Mouse (Mus musculus): Measurements from ENCODE around the gene Tssk3. TPM values are rescaled to one million over a fixed set of nuclear protein-coding genes. Genes with fewer than 3 reads are reported as not detected.

Tssk3 gene
- polyA plus RNA-seq, 1 experiment from 2014 or later, result 0.14 TPM

GRCm38 (mm10) chr4:129502901-129503444, 12.2 kb upstream of the Tssk3 start:
- TF ChIP-seq CTCF (IDR thresholded peaks at IDR 0.05; ENCODE audit: low read depth) (no peak), EP300 (IDR thresholded peaks at IDR 0.05; ENCODE audit: low read depth) (no peak)
- no peak for DNase-seq
- H3K9me3 ChIP-seq (ENCODE audit: low read length), result no peaks in the 10 kb centered on the region
- peaks cover 28% of the 10 kb centered on the region for H3K4me1 ChIP-seq (ENCODE audit: insufficient read depth)
- ATAC-seq, result no peak
- no peak overlapping the region for H3K4me2 ChIP-seq (ENCODE audit: low read depth, low read length)
- no peaks in the 10 kb centered on the region for H3K27me3 ChIP-seq (ENCODE audit: insufficient read depth, low read length)
- no peak overlapping the region for H3K4me3 ChIP-seq (ENCODE audit: low read depth, low read length)
- no peaks in the 10 kb centered on the region for H3K36me3 ChIP-seq (replicated peaks; ENCODE audit: insufficient read depth, low read length)
- WGBS (ENCODE audit: insufficient replicate concordance), result 43% methylated on average over 11 of the region's 11 CpGs
- H3K27ac ChIP-seq (ENCODE audit: low read depth), result 0 out of 2 replicates have a peak overlapping the region, but pooled peaks have one; percentile 16
- no peak overlapping the region for H3K9ac ChIP-seq (replicated peaks)

GRCm38 (mm10) chr4:129502327-129502888, 11.6 kb upstream of the Tssk3 start:
- H3K36me3 ChIP-seq (replicated peaks; ENCODE audit: insufficient read depth, low read length), result no peaks in the 10 kb centered on the region
- no peak for TF ChIP-seq EP300 (IDR thresholded peaks at IDR 0.05; ENCODE audit: low read depth)
- no peak for TF ChIP-seq CTCF (IDR thresholded peaks at IDR 0.05; ENCODE audit: low read depth)
- peaks cover 28% of the 10 kb centered on the region for H3K4me1 ChIP-seq (ENCODE audit: insufficient read depth)
- H3K27ac ChIP-seq (ENCODE audit: low read depth), result 0 out of 2 replicates have a peak overlapping the region, but pooled peaks have one; percentile 16
- H3K9ac ChIP-seq (replicated peaks), result no peak overlapping the region
- H3K4me2 ChIP-seq (ENCODE audit: low read depth, low read length), result no peak overlapping the region
- no peak for ATAC-seq
- no peak for DNase-seq
- no peak overlapping the region for H3K4me3 ChIP-seq (ENCODE audit: low read depth, low read length)
- no peaks in the 10 kb centered on the region for H3K27me3 ChIP-seq (ENCODE audit: insufficient read depth, low read length)
- no peaks in the 10 kb centered on the region for H3K9me3 ChIP-seq (ENCODE audit: low read length)
- 40% methylated on average over 9 of the region's 9 CpGs for WGBS (ENCODE audit: insufficient replicate concordance)

- TF ChIP-seq EP300 (IDR thresholded peaks at IDR 0.05; ENCODE audit: low read depth) (no peak), CTCF (IDR thresholded peaks at IDR 0.05; ENCODE audit: low read depth) (no peak)
- peak overlapping the region; percentile 70 for H3K27ac ChIP-seq (ENCODE audit: low read depth)
- peak overlapping the region; percentile 84 for H3K4me2 ChIP-seq (ENCODE audit: low read depth, low read length)
- H3K36me3 ChIP-seq (replicated peaks; ENCODE audit: insufficient read depth, low read length), result no peaks in the 10 kb centered on the region
- peak overlapping the region; percentile 44 for H3K9ac ChIP-seq (replicated peaks)
- no peaks in the 10 kb centered on the region for H3K27me3 ChIP-seq (ENCODE audit: insufficient read depth, low read length)
- ATAC-seq, result peak; percentile 78
- peak; percentile 90 for DNase-seq
- H3K9me3 ChIP-seq (ENCODE audit: low read length), result no peaks in the 10 kb centered on the region
- 3% methylated on average over 46 of the region's 49 CpGs for WGBS (ENCODE audit: insufficient replicate concordance)
- H3K4me3 ChIP-seq (ENCODE audit: low read depth, low read length), result peak overlapping the region; percentile 54
- peaks cover 32% of the 10 kb centered on the region for H3K4me1 ChIP-seq (ENCODE audit: insufficient read depth)
These were observed 10.1 kb upstream of the Tssk3 start for GRCm38 (mm10) chr4:129500607-129501566.

- TF ChIP-seq CTCF (IDR thresholded peaks at IDR 0.05; ENCODE audit: low read depth) (no peak), EP300 (IDR thresholded peaks at IDR 0.05; ENCODE audit: low read depth) (no peak)
- H3K4me1 ChIP-seq (ENCODE audit: insufficient read depth), result peaks cover 32% of the 10 kb centered on the region
- WGBS (ENCODE audit: insufficient replicate concordance), result 69% methylated on average over 8 of the region's 8 CpGs
- peak overlapping the region; percentile 54; the same call in 1 of the 2 replicates for H3K4me3 ChIP-seq (ENCODE audit: low read depth, low read length)
- DNase-seq (no peak), ATAC-seq (no peak)
- peak overlapping the region; percentile 84 for H3K4me2 ChIP-seq (ENCODE audit: low read depth, low read length)
- H3K9ac ChIP-seq (replicated peaks), result no peak overlapping the region
- no peaks in the 10 kb centered on the region for H3K27me3 ChIP-seq (ENCODE audit: insufficient read depth, low read length)
- H3K9me3 ChIP-seq (ENCODE audit: low read length), result no peaks in the 10 kb centered on the region
- peak overlapping the region; percentile 70 for H3K27ac ChIP-seq (ENCODE audit: low read depth)
- H3K36me3 ChIP-seq (replicated peaks; ENCODE audit: insufficient read depth, low read length), result no peaks in the 10 kb centered on the region
These were observed 9.2 kb upstream of the Tssk3 start for GRCm38 (mm10) chr4:129500017-129500416.

- no peaks in the 10 kb centered on the region for H3K27me3 ChIP-seq (ENCODE audit: insufficient read depth, low read length)
- no peaks in the 10 kb centered on the region for H3K36me3 ChIP-seq (replicated peaks; ENCODE audit: insufficient read depth, low read length)
- TF ChIP-seq EP300 (IDR thresholded peaks at IDR 0.05; ENCODE audit: low read depth) (no peak; the same call in 1 of the 2 replicates), CTCF (IDR thresholded peaks at IDR 0.05; ENCODE audit: low read depth) (no peak)
- no peaks in the 10 kb centered on the region for H3K9me3 ChIP-seq (ENCODE audit: low read length)
- no peak overlapping the region for H3K9ac ChIP-seq (replicated peaks)
- DNase-seq (no peak), ATAC-seq (no peak)
- peak overlapping the region; percentile 70 for H3K27ac ChIP-seq (ENCODE audit: low read depth)
- no peak overlapping the region for H3K4me2 ChIP-seq (ENCODE audit: low read depth, low read length)
- peaks cover 26% of the 10 kb centered on the region for H3K4me1 ChIP-seq (ENCODE audit: insufficient read depth)
- 59% methylated on average over 3 of the region's 3 CpGs for WGBS (ENCODE audit: insufficient replicate concordance)
- H3K4me3 ChIP-seq (ENCODE audit: low read depth, low read length), result no peak overlapping the region
These were observed 8.1 kb upstream of the Tssk3 start for GRCm38 (mm10) chr4:129498941-129499340.

- peaks cover 19% of the 10 kb centered on the region for H3K4me1 ChIP-seq (ENCODE audit: insufficient read depth)
- no peak overlapping the region for H3K4me3 ChIP-seq (ENCODE audit: low read depth, low read length)
- peak; percentile 35 for ATAC-seq
- 19% methylated on average over 6 of the region's 6 CpGs for WGBS (ENCODE audit: insufficient replicate concordance)
- peak overlapping the region; percentile 70; the same call in 1 of the 2 replicates for H3K27ac ChIP-seq (ENCODE audit: low read depth)
- peaks cover 5% of the 10 kb centered on the region for H3K27me3 ChIP-seq (ENCODE audit: insufficient read depth, low read length)
- H3K4me2 ChIP-seq (ENCODE audit: low read depth, low read length), result peak overlapping the region; percentile 20; the same call in 1 of the 2 replicates
- H3K9me3 ChIP-seq (ENCODE audit: low read length), result no peaks in the 10 kb centered on the region
- H3K36me3 ChIP-seq (replicated peaks; ENCODE audit: insufficient read depth, low read length), result no peaks in the 10 kb centered on the region
- DNase-seq, result peak; percentile 41
- H3K9ac ChIP-seq (replicated peaks), result no peak overlapping the region
- TF ChIP-seq CTCF (IDR thresholded peaks at IDR 0.05; ENCODE audit: low read depth) (no peak), EP300 (IDR thresholded peaks at IDR 0.05; ENCODE audit: low read depth) (0 out of 2 replicates have a peak, but pooled peaks have one; percentile 48)
These were observed 5.8 kb upstream of the Tssk3 start for GRCm38 (mm10) chr4:129496631-129497030.

Data from liver, postnatal 0 days (tissue).